Mouse (Mus musculus) liver, postnatal 0 days (tissue): ENCODE data around the gene Olfr533.

Source experiments
- CTCF ChIP-seq: sonication (generic); IDR thresholded peaks from 2 replicates; pipeline ENCODE4 v1.5.1; 2016; ENCODE audit warnings: antibody characterized with exemption, low read depth
- EP300 ChIP-seq: IDR thresholded peaks from 2 replicates; pipeline ENCODE4 v1.6.1; 2016; ENCODE audit warnings: antibody characterized with exemption, low read depth, mild to moderate bottlenecking

- no peak for TF ChIP-seq CTCF
- TF ChIP-seq EP300, result no peak
Measured at GRCm38 (mm10) chr7:140483916-140484315, 20.7 kb downstream of the Olfr533 start, which contains the start of gene Olfr535.
